Mouse (Mus musculus): Measurements from ENCODE around the gene Celsr3. TPM values are rescaled to one million over a fixed set of nuclear protein-coding genes. Genes with fewer than 3 reads are reported as not detected.

Celsr3 gene
- polyA plus RNA-seq, 1 experiment, result 2.1 TPM

- Histone ChIP-seq H3K4me1 (ENCODE audit: control insufficient read depth, insufficient read depth, low read length) (peaks cover 5% of the 10 kb centered on the region; the same call in 1 of the 2 replicates), H3K27ac (ENCODE audit: insufficient read depth, low read depth, low read length) (no peak overlapping the region), H3K4me3 (ENCODE audit: insufficient read depth, low read length) (no peak overlapping the region)
- no peak for TF ChIP-seq POLR2A (IDR thresholded peaks at IDR 0.05; ENCODE audit: borderline replicate concordance, low read depth, low read length)
- TF ChIP-seq CTCF (IDR thresholded peaks at IDR 0.05; ENCODE audit: low read depth, low read length), result no peak
Observed at GRCm38 (mm10) chr9:108824144-108824685, 1.9 kb upstream of the Celsr3 start.

- peaks cover 5% of the 10 kb centered on the region; the same call in 1 of the 2 replicates for H3K4me1 ChIP-seq (ENCODE audit: control insufficient read depth, insufficient read depth, low read length)
- no peak overlapping the region for H3K27ac ChIP-seq (ENCODE audit: insufficient read depth, low read depth, low read length)
- TF ChIP-seq POLR2A (IDR thresholded peaks at IDR 0.05; ENCODE audit: borderline replicate concordance, low read depth, low read length), result no peak
- TF ChIP-seq CTCF (IDR thresholded peaks at IDR 0.05; ENCODE audit: low read depth, low read length), result no peak
- no peak overlapping the region for H3K4me3 ChIP-seq (ENCODE audit: insufficient read depth, low read length)
Observed at GRCm38 (mm10) chr9:108824755-108825413, 1.2 kb upstream of the Celsr3 start.

GRCm38 (mm10) chr9:108826700-108827340 is 700 bp downstream of the Celsr3 start:
- no peak overlapping the region for H3K27ac ChIP-seq (ENCODE audit: insufficient read depth, low read depth, low read length)
- H3K4me3 ChIP-seq (ENCODE audit: insufficient read depth, low read length), result peak overlapping the region; percentile 63
- no peak for TF ChIP-seq POLR2A (IDR thresholded peaks at IDR 0.05; ENCODE audit: borderline replicate concordance, low read depth, low read length)
- TF ChIP-seq CTCF (IDR thresholded peaks at IDR 0.05; ENCODE audit: low read depth, low read length), result no peak
- H3K4me1 ChIP-seq (ENCODE audit: control insufficient read depth, insufficient read depth, low read length), result peaks cover 12% of the 10 kb centered on the region

- Histone ChIP-seq H3K4me1 (ENCODE audit: control insufficient read depth, insufficient read depth, low read length) (peaks cover 12% of the 10 kb centered on the region), H3K27ac (ENCODE audit: insufficient read depth, low read depth, low read length) (no peak overlapping the region), H3K4me3 (ENCODE audit: insufficient read depth, low read length) (peak overlapping the region; percentile 63)
Observed at GRCm38 (mm10) chr9:108827454-108827853, 1.3 kb downstream of the Celsr3 start.

GRCm38 (mm10) chr9:108827906-108828305 is 1.8 kb downstream of the Celsr3 start:
- no peak overlapping the region; the same call in 1 of the 2 replicates for H3K4me3 ChIP-seq (ENCODE audit: insufficient read depth, low read length)

More at GRCm38 (mm10) chr9:108827454-108827853, 1.3 kb downstream of the Celsr3 start:
- TF ChIP-seq POLR2A (IDR thresholded peaks at IDR 0.05; ENCODE audit: borderline replicate concordance, low read depth, low read length) (no peak), CTCF (IDR thresholded peaks at IDR 0.05; ENCODE audit: low read depth, low read length) (no peak)

GRCm38 (mm10) chr9:108831637-108832036 is 5.5 kb downstream of the Celsr3 start:
- no peak for TF ChIP-seq CTCF (IDR thresholded peaks at IDR 0.05; ENCODE audit: low read depth, low read length)
- H3K27ac ChIP-seq (ENCODE audit: insufficient read depth, low read depth, low read length), result no peak overlapping the region
- peak overlapping the region; percentile 65 for H3K4me3 ChIP-seq (ENCODE audit: insufficient read depth, low read length)
- H3K4me1 ChIP-seq (ENCODE audit: control insufficient read depth, insufficient read depth, low read length), result peaks cover 14% of the 10 kb centered on the region

More at GRCm38 (mm10) chr9:108827906-108828305, 1.8 kb downstream of the Celsr3 start:
- H3K4me1 ChIP-seq (ENCODE audit: control insufficient read depth, insufficient read depth, low read length), result peaks cover 14% of the 10 kb centered on the region
- no peak overlapping the region for H3K27ac ChIP-seq (ENCODE audit: insufficient read depth, low read depth, low read length)
- TF ChIP-seq POLR2A (IDR thresholded peaks at IDR 0.05; ENCODE audit: borderline replicate concordance, low read depth, low read length), result no peak
- TF ChIP-seq CTCF (IDR thresholded peaks at IDR 0.05; ENCODE audit: low read depth, low read length), result no peak

GRCm38 (mm10) chr9:108832390-108833108 is 6.4 kb downstream of the Celsr3 start:
- Histone ChIP-seq H3K4me3 (ENCODE audit: insufficient read depth, low read length) (peak overlapping the region; percentile 65), H3K4me1 (ENCODE audit: control insufficient read depth, insufficient read depth, low read length) (peaks cover 11% of the 10 kb centered on the region), H3K27ac (ENCODE audit: insufficient read depth, low read depth, low read length) (no peak overlapping the region)
- TF ChIP-seq POLR2A (IDR thresholded peaks at IDR 0.05; ENCODE audit: borderline replicate concordance, low read depth, low read length) (no peak), CTCF (IDR thresholded peaks at IDR 0.05; ENCODE audit: low read depth, low read length) (no peak)

GRCm38 (mm10) chr9:108842989-108843388 is 16.9 kb downstream of the Celsr3 start:
- Histone ChIP-seq H3K4me1 (ENCODE audit: control insufficient read depth, insufficient read depth, low read length) (peaks cover 8% of the 10 kb centered on the region), H3K27ac (ENCODE audit: insufficient read depth, low read depth, low read length) (no peak overlapping the region), H3K4me3 (ENCODE audit: insufficient read depth, low read length) (no peak overlapping the region)
- TF ChIP-seq POLR2A (IDR thresholded peaks at IDR 0.05; ENCODE audit: borderline replicate concordance, low read depth, low read length) (no peak), CTCF (IDR thresholded peaks at IDR 0.05; ENCODE audit: low read depth, low read length) (no peak)

- Histone ChIP-seq H3K27ac (ENCODE audit: insufficient read depth, low read depth, low read length) (no peak overlapping the region), H3K4me3 (ENCODE audit: insufficient read depth, low read length) (no peak overlapping the region), H3K4me1 (ENCODE audit: control insufficient read depth, insufficient read depth, low read length) (peaks cover 14% of the 10 kb centered on the region)
- TF ChIP-seq CTCF (IDR thresholded peaks at IDR 0.05; ENCODE audit: low read depth, low read length), result no peak
- no peak for TF ChIP-seq POLR2A (IDR thresholded peaks at IDR 0.05; ENCODE audit: borderline replicate concordance, low read depth, low read length)
Observed at GRCm38 (mm10) chr9:108845390-108845789, 19.3 kb downstream of the Celsr3 start.

Measured in bone marrow macrophage, adult 2 months (primary cell).